Mouse (Mus musculus) lung, adult 2 months (tissue): ENCODE measurements at regions not wholly inside any gene's neighbourhood (a gene's known extent, or its start where the extent isn't known, plus 50 kb on each side); places are given as distances from the start of the nearest gene placed in this dataset.

ENCODE experiments used
- DNase-seq: peaks from one replicate; pipeline ENCODE4 v3.0.0; 2022
- H3K4me1 ChIP-seq: fragments of 200-500 bp; 2 replicates; pipeline ENCODE4 v1.6.1; 2011; ENCODE audit warnings: low read length; ENCODE audit not compliant: control insufficient read depth, insufficient read depth
- H3K4me3 ChIP-seq: fragments of 200-500 bp; replicated peaks from 2 replicates; pipeline ENCODE3; 2011; ENCODE audit warnings: low read depth, mild to moderate bottlenecking, control low read depth, low read length; ENCODE audit errors: extremely low read depth
- CTCF ChIP-seq: fragments of 200-500 bp; IDR thresholded peaks from 2 replicates; pipeline ENCODE4 v1.5.1; 2011; ENCODE audit warnings: mild to moderate bottlenecking, low read length, control low read depth; ENCODE audit not compliant: insufficient read depth
- POLR2A ChIP-seq: fragments of 200-500 bp; IDR thresholded peaks from 2 replicates; pipeline ENCODE4 v1.6.1; 2011; ENCODE audit warnings: low read depth, mild to moderate bottlenecking, control low read depth, low read length, borderline replicate concordance; ENCODE audit errors: extremely low read depth
- WGBS: fragments of 180-500 bp; shearing (Covaris S2); methylation state at CpG from one replicate; pipeline ENCODE4 v1.1.7; 2018; 5-methylcytosine and 5-hydroxymethylcytosine counted together

- H3K4me1 ChIP-seq, result peaks cover 4% of the 10 kb centered on the region
- no peak for TF ChIP-seq POLR2A
- TF ChIP-seq CTCF, result no peak
- peak overlapping the region; percentile 29 for H3K4me3 ChIP-seq
- 28% methylated on average over 18 of the region's 18 CpGs for WGBS
- no peak for DNase-seq
Observed at GRCm38 (mm10) chr11:63412364-63412991, 283.7 kb downstream of the Pmp22 start.

GRCm38 (mm10) chr11:63413106-63413505, 284.3 kb downstream of the Pmp22 start:
- peak overlapping the region; percentile 27 for H3K4me3 ChIP-seq
- 21% methylated on average over 13 of the region's 13 CpGs for WGBS
- no peak for TF ChIP-seq POLR2A
- no peak for TF ChIP-seq CTCF
- peaks cover 4% of the 10 kb centered on the region for H3K4me1 ChIP-seq
- no peak for DNase-seq

GRCm38 (mm10) chr11:63413621-63414020, 284.8 kb downstream of the Pmp22 start:
- WGBS, result 73% methylated on average over 4 of the region's 4 CpGs
- TF ChIP-seq POLR2A (no peak), CTCF (no peak)
- no peak for DNase-seq
- H3K4me1 ChIP-seq, result peaks cover 4% of the 10 kb centered on the region
- H3K4me3 ChIP-seq, result no peak overlapping the region

GRCm38 (mm10) chr11:63418042-63418776, 289.4 kb downstream of the Pmp22 start:
- Histone ChIP-seq H3K4me1 (no peaks in the 10 kb centered on the region), H3K4me3 (no peak overlapping the region)
- no peak for TF ChIP-seq POLR2A
- TF ChIP-seq CTCF, result no peak
- peak; percentile 15 for DNase-seq
- WGBS, result 57% methylated on average over 5 of the region's 5 CpGs

GRCm38 (mm10) chr11:63420341-63420740, 291.6 kb downstream of the Pmp22 start:
- Histone ChIP-seq H3K4me3 (no peak overlapping the region), H3K4me1 (no peaks in the 10 kb centered on the region)
- TF ChIP-seq POLR2A, result no peak
- TF ChIP-seq CTCF, result no peak
- no peak for DNase-seq
- 66% methylated on average over 3 of the region's 3 CpGs for WGBS

GRCm38 (mm10) chr11:63422069-63422468, 293.3 kb downstream of the Pmp22 start:
- no peak for DNase-seq
- TF ChIP-seq CTCF, result no peak
- TF ChIP-seq POLR2A, result no peak
- H3K4me3 ChIP-seq, result no peak overlapping the region
- WGBS, result 59% methylated on average over 3 of the region's 3 CpGs
- H3K4me1 ChIP-seq, result no peaks in the 10 kb centered on the region

GRCm38 (mm10) chr11:63424319-63424718, 295.5 kb downstream of the Pmp22 start:
- DNase-seq, result no peak
- TF ChIP-seq CTCF (no peak), POLR2A (no peak)
- WGBS, result 52% methylated on average over 3 of the region's 3 CpGs
- H3K4me1 ChIP-seq, result no peaks in the 10 kb centered on the region
- no peak overlapping the region for H3K4me3 ChIP-seq

GRCm38 (mm10) chr11:63425741-63426140, 297.0 kb downstream of the Pmp22 start:
- H3K4me3 ChIP-seq, result no peak overlapping the region
- no peak for TF ChIP-seq CTCF
- no peak for TF ChIP-seq POLR2A
- no peaks in the 10 kb centered on the region for H3K4me1 ChIP-seq
- DNase-seq, result no peak
- WGBS, result 52% methylated on average over 11 of the region's 11 CpGs

- H3K4me3 ChIP-seq, result no peak overlapping the region
Observed at GRCm38 (mm10) chr11:63453786-63454185, 325.0 kb downstream of the Pmp22 start.

GRCm38 (mm10) chr11:63454910-63455531, 326.2 kb downstream of the Pmp22 start:
- 48% methylated on average over 17 of the region's 17 CpGs for WGBS
- Histone ChIP-seq H3K4me3 (no peak overlapping the region), H3K4me1 (no peaks in the 10 kb centered on the region; the same call in 1 of the 2 replicates)
- DNase-seq, result no peak
- TF ChIP-seq POLR2A (no peak), CTCF (no peak)

More at GRCm38 (mm10) chr11:63453786-63454185, 325.0 kb downstream of the Pmp22 start:
- H3K4me1 ChIP-seq, result no peaks in the 10 kb centered on the region; the same call in 1 of the 2 replicates
- WGBS, result 64% methylated on average over 5 of the region's 5 CpGs
- TF ChIP-seq CTCF (no peak), POLR2A (no peak)
- no peak for DNase-seq
